Mouse (Mus musculus): ENCODE measurements around the gene Ensa. TPM values are rescaled to one million over a fixed set of nuclear protein-coding genes. Genes with fewer than 3 reads are reported as not detected.
"Not testable (repeated sequence)": the region's sequence is repeated elsewhere in the genome, so short reads cannot be mapped to it uniquely, and the experiment has no call there.

Gene Ensa
- polyA plus RNA-seq, 1 experiment: 149 TPM

- no peaks in the 10 kb centered on the region for H3K4me1 ChIP-seq (ENCODE audit: control insufficient read depth, insufficient read depth, low read length)
- H3K27ac ChIP-seq (ENCODE audit: insufficient read depth, low read length): no peak overlapping the region
- no peak overlapping the region for H3K4me3 ChIP-seq (ENCODE audit: insufficient read depth, low read length)
- TF ChIP-seq CTCF (IDR thresholded peaks at IDR 0.05; ENCODE audit: extremely low read depth, insufficient read depth, low read length) (no peak), POLR2A (IDR thresholded peaks at IDR 0.05; ENCODE audit: extremely low read depth, insufficient read depth, low read length) (no peak)
These were observed 3.6 kb upstream of the Ensa start for GRCm38 (mm10) chr3:95621241-95621640.

- not testable (repeated sequence) for H3K4me3 ChIP-seq (ENCODE audit: insufficient read depth, low read length)
These were observed 2.4 kb upstream of the Ensa start for GRCm38 (mm10) chr3:95622421-95622820.

GRCm38 (mm10) chr3:95623551-95623950 is 1.2 kb upstream of the Ensa start:
- Histone ChIP-seq H3K4me3 (ENCODE audit: insufficient read depth, low read length) (no peak overlapping the region), H3K27ac (ENCODE audit: insufficient read depth, low read length) (no peak overlapping the region), H3K4me1 (ENCODE audit: control insufficient read depth, insufficient read depth, low read length) (peaks cover 4% of the 10 kb centered on the region)
- TF ChIP-seq CTCF (IDR thresholded peaks at IDR 0.05; ENCODE audit: extremely low read depth, insufficient read depth, low read length) (no peak), POLR2A (IDR thresholded peaks at IDR 0.05; ENCODE audit: extremely low read depth, insufficient read depth, low read length) (no peak)

More at GRCm38 (mm10) chr3:95622421-95622820, 2.4 kb upstream of the Ensa start:
- not testable (repeated sequence) for H3K4me1 ChIP-seq (ENCODE audit: control insufficient read depth, insufficient read depth, low read length); H3K27ac ChIP-seq (ENCODE audit: insufficient read depth, low read length)

- H3K4me1 ChIP-seq (ENCODE audit: control insufficient read depth, insufficient read depth, low read length); H3K27ac ChIP-seq (ENCODE audit: insufficient read depth, low read length): not testable (repeated sequence)
- peak overlapping the region; percentile 45; the same call in 1 of the 2 replicates for H3K4me3 ChIP-seq (ENCODE audit: insufficient read depth, low read length)
These were observed 740 bp upstream of the Ensa start for GRCm38 (mm10) chr3:95623991-95624515.

- Histone ChIP-seq H3K4me1 (ENCODE audit: control insufficient read depth, insufficient read depth, low read length) (peaks cover 11% of the 10 kb centered on the region), H3K4me3 (ENCODE audit: insufficient read depth, low read length) (no peak overlapping the region), H3K27ac (ENCODE audit: insufficient read depth, low read length) (no peak overlapping the region)
- TF ChIP-seq POLR2A (IDR thresholded peaks at IDR 0.05; ENCODE audit: extremely low read depth, insufficient read depth, low read length) (peak; percentile 72), CTCF (IDR thresholded peaks at IDR 0.05; ENCODE audit: extremely low read depth, insufficient read depth, low read length) (no peak)
These were observed 3.0 kb downstream of the Ensa start for GRCm38 (mm10) chr3:95627763-95628162.

GRCm38 (mm10) chr3:95629755-95630154 is 5.0 kb downstream of the Ensa start:
- H3K27ac ChIP-seq (ENCODE audit: insufficient read depth, low read length): no peak overlapping the region
- H3K4me3 ChIP-seq (ENCODE audit: insufficient read depth, low read length): no peak overlapping the region

GRCm38 (mm10) chr3:95630856-95631255 is 6.1 kb downstream of the Ensa start:
- no peak overlapping the region for H3K27ac ChIP-seq (ENCODE audit: insufficient read depth, low read length)
- peaks cover 11% of the 10 kb centered on the region for H3K4me1 ChIP-seq (ENCODE audit: control insufficient read depth, insufficient read depth, low read length)
- TF ChIP-seq POLR2A (IDR thresholded peaks at IDR 0.05; ENCODE audit: extremely low read depth, insufficient read depth, low read length): no peak
- TF ChIP-seq CTCF (IDR thresholded peaks at IDR 0.05; ENCODE audit: extremely low read depth, insufficient read depth, low read length): no peak
- no peak overlapping the region for H3K4me3 ChIP-seq (ENCODE audit: insufficient read depth, low read length)

More at GRCm38 (mm10) chr3:95629755-95630154, 5.0 kb downstream of the Ensa start:
- TF ChIP-seq POLR2A (IDR thresholded peaks at IDR 0.05; ENCODE audit: extremely low read depth, insufficient read depth, low read length) (peak; percentile 64; the same call in 1 of the 2 replicates), CTCF (IDR thresholded peaks at IDR 0.05; ENCODE audit: extremely low read depth, insufficient read depth, low read length) (no peak)
- H3K4me1 ChIP-seq (ENCODE audit: control insufficient read depth, insufficient read depth, low read length): peaks cover 11% of the 10 kb centered on the region

GRCm38 (mm10) chr3:95631304-95631703 is 6.5 kb downstream of the Ensa start:
- peaks cover 11% of the 10 kb centered on the region for H3K4me1 ChIP-seq (ENCODE audit: control insufficient read depth, insufficient read depth, low read length)
- no peak overlapping the region for H3K27ac ChIP-seq (ENCODE audit: insufficient read depth, low read length)
- TF ChIP-seq POLR2A (IDR thresholded peaks at IDR 0.05; ENCODE audit: extremely low read depth, insufficient read depth, low read length) (no peak), CTCF (IDR thresholded peaks at IDR 0.05; ENCODE audit: extremely low read depth, insufficient read depth, low read length) (no peak)
- no peak overlapping the region for H3K4me3 ChIP-seq (ENCODE audit: insufficient read depth, low read length)

- no peak overlapping the region for H3K4me3 ChIP-seq (ENCODE audit: insufficient read depth, low read length)
- H3K4me1 ChIP-seq (ENCODE audit: control insufficient read depth, insufficient read depth, low read length): peaks cover 9% of the 10 kb centered on the region
- TF ChIP-seq POLR2A (IDR thresholded peaks at IDR 0.05; ENCODE audit: extremely low read depth, insufficient read depth, low read length): 0 out of 2 replicates have a peak, but pooled peaks have one; percentile 1
- peak; percentile 41 for TF ChIP-seq CTCF (IDR thresholded peaks at IDR 0.05; ENCODE audit: extremely low read depth, insufficient read depth, low read length)
- H3K27ac ChIP-seq (ENCODE audit: insufficient read depth, low read length): no peak overlapping the region
These were observed 8.1 kb downstream of the Ensa start for GRCm38 (mm10) chr3:95632648-95633588.

- H3K4me3 ChIP-seq (ENCODE audit: insufficient read depth, low read length): no peak overlapping the region
- H3K27ac ChIP-seq (ENCODE audit: insufficient read depth, low read length): no peak overlapping the region
- no peaks in the 10 kb centered on the region; the same call in 1 of the 2 replicates for H3K4me1 ChIP-seq (ENCODE audit: control insufficient read depth, insufficient read depth, low read length)
- TF ChIP-seq POLR2A (IDR thresholded peaks at IDR 0.05; ENCODE audit: extremely low read depth, insufficient read depth, low read length) (no peak), CTCF (IDR thresholded peaks at IDR 0.05; ENCODE audit: extremely low read depth, insufficient read depth, low read length) (no peak)
These were observed 10.8 kb downstream of the Ensa start for GRCm38 (mm10) chr3:95635636-95636035.
